Mouse (Mus musculus): ENCODE data around the gene Il22ra1. TPM values are rescaled to one million over a fixed set of nuclear protein-coding genes. Genes with fewer than 3 reads are reported as not detected.

The Il22ra1 gene
- polyA plus RNA-seq, 1 experiment from 2014 or later, result not detected

DNA sequence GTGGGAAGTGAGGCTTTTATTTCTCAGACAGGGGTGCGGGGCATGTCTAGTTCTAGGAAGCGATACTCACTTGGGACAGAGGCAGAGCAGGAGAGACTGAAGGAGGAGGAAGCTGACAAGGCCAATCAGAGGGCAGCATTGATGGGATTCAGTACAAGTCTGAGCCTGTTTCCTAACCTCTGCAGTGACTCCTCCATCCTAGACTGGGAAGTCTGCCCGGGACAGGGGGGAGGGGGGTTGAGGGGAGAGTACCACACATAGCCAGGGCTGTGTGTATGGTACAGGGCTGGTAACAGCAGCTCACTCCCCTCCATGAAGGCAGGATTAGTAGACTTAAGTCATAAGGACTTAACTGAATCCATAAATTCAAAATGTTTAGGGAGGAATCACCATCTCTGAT lies 52.3 kb downstream of the Il22ra1 start:
- Histone ChIP-seq H3K9ac (no peak overlapping the region), H3K27ac (no peak overlapping the region), H3K4me3 (no peak overlapping the region), H3K36me3 (no peaks in the 10 kb centered on the region), H3K4me2 (no peak overlapping the region), H3K4me1 (replicated peaks) (no peaks in the 10 kb centered on the region), H3K9me3 (no peaks in the 10 kb centered on the region), H3K27me3 (no peaks in the 10 kb centered on the region)
- ATAC-seq (ENCODE audit: low FRiP score), result no peak
- WGBS, result 79% methylated on average over 3 of the region's 3 CpGs

DNA sequence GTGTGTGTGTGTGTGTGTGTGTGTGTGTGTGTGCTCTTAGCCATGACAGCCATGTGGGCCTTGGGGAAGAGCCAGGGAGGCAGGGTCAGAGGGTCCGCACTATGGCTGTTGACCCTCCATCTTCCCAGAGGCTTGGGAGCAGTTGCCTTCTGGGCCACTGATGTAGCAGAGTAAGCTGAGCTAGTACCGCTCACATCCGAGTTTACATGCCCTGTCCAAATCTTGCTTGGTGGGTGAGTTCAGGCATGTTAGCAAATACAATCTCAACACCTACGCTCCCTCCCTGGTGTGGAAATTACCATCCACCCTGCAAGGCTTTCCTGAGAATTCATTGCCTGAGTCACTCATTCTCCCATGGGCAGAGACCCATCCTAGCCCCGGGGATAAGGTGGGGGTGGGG lies 53.3 kb downstream of the Il22ra1 start:
- ATAC-seq (ENCODE audit: low FRiP score), result no peak
- no peak overlapping the region for H3K4me3 ChIP-seq
- H3K4me2 ChIP-seq, result no peak overlapping the region
- H3K9me3 ChIP-seq, result no peaks in the 10 kb centered on the region
- H3K27me3 ChIP-seq, result no peaks in the 10 kb centered on the region
- WGBS, result 87% methylated on average over 5 of the region's 5 CpGs
- H3K9ac ChIP-seq, result no peak overlapping the region
- H3K4me1 ChIP-seq (replicated peaks), result no peaks in the 10 kb centered on the region
- H3K36me3 ChIP-seq, result no peaks in the 10 kb centered on the region
- no peak overlapping the region for H3K27ac ChIP-seq

GRCm38 (mm10) chr4:135786581-135786980 lies 58.6 kb downstream of the Il22ra1 start:
- 86% methylated on average over 5 of the region's 5 CpGs for WGBS
- no peaks in the 10 kb centered on the region for H3K27me3 ChIP-seq

DNA sequence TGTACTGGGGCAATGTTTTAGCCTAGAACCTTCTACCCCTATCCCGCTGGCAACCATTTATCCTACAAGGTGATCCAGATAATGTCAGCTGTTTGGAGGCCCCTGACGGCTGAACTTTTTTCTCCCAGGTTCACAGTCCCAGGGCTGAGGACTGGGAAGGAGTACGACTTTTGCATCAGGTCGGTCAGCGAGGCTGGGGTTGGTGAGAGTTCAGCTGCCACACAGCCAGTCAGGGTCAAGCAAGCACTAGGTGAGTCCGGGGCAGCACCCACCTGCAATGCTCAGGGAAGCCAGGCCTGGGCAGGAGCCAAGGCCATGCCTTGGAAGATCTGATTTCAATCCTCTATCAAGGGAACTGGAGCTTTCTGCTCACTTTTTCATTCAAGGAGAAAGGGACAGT lies 59.3 kb downstream of the Il22ra1 start:
- Histone ChIP-seq H3K4me1 (replicated peaks) (no peaks in the 10 kb centered on the region), H3K9me3 (no peaks in the 10 kb centered on the region), H3K9ac (no peak overlapping the region), H3K4me3 (no peak overlapping the region), H3K36me3 (no peaks in the 10 kb centered on the region), H3K4me2 (no peak overlapping the region), H3K27ac (no peak overlapping the region), H3K27me3 (no peaks in the 10 kb centered on the region)
- WGBS, result 84% methylated on average over 6 of the region's 6 CpGs
- ATAC-seq (ENCODE audit: low FRiP score), result no peak

More at GRCm38 (mm10) chr4:135786581-135786980, 58.6 kb downstream of the Il22ra1 start:
- H3K4me3 ChIP-seq, result no peak overlapping the region
- no peaks in the 10 kb centered on the region for H3K4me1 ChIP-seq (replicated peaks)
- H3K9me3 ChIP-seq, result no peaks in the 10 kb centered on the region
- no peak overlapping the region for H3K27ac ChIP-seq
- no peaks in the 10 kb centered on the region for H3K36me3 ChIP-seq
- H3K9ac ChIP-seq, result no peak overlapping the region
- H3K4me2 ChIP-seq, result no peak overlapping the region
- ATAC-seq (ENCODE audit: low FRiP score), result no peak

- H3K36me3 ChIP-seq, result no peaks in the 10 kb centered on the region
- H3K9me3 ChIP-seq, result no peaks in the 10 kb centered on the region
- no peaks in the 10 kb centered on the region for H3K27me3 ChIP-seq
- H3K9ac ChIP-seq, result no peak overlapping the region
- WGBS, result 70% methylated on average over 2 of the region's 2 CpGs
- no peak overlapping the region for H3K4me3 ChIP-seq
- H3K27ac ChIP-seq, result no peak overlapping the region
- no peaks in the 10 kb centered on the region for H3K4me1 ChIP-seq (replicated peaks)
- ATAC-seq (ENCODE audit: low FRiP score), result no peak
- H3K4me2 ChIP-seq, result no peak overlapping the region
Measured at GRCm38 (mm10) chr4:135789135-135789534, 61.2 kb downstream of the Il22ra1 start.

- H3K4me3 ChIP-seq, result no peak overlapping the region
- no peak for ATAC-seq (ENCODE audit: low FRiP score)
Measured at GRCm38 (mm10) chr4:135792821-135793220, 64.8 kb downstream of the Il22ra1 start.

DNA sequence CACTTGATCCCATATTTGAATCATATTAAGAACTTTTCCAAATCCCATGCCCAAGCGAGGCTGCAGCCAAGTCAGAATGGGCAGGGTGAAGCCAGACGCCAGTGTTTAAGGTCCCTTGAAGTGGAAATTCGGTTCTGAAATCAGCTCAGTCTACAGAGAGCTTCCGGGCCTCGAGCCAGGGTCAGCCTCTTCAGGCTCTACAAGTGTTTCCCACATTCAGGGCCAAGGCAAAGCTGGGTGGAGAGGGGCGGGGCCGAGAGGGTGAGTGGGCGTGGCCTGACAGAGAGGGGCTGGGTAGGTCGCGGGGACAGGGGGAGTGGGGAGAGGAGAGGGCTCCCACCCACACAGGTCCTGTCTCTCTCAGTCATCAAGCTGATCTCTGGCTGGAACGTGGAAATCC lies 70.0 kb downstream of the Il22ra1 start:
- 24% methylated on average over 11 of the region's 11 CpGs for WGBS
- H3K9me3 ChIP-seq, result no peaks in the 10 kb centered on the region
- H3K36me3 ChIP-seq, result no peaks in the 10 kb centered on the region
- H3K9ac ChIP-seq, result no peak overlapping the region
- H3K4me2 ChIP-seq, result no peak overlapping the region
- no peak for ATAC-seq (ENCODE audit: low FRiP score)
- H3K4me3 ChIP-seq, result no peak overlapping the region
- 0 out of 2 replicates have a peak, but pooled peaks cover 6% of the 10 kb centered on the region for H3K4me1 ChIP-seq (replicated peaks)
- H3K27me3 ChIP-seq, result 0 out of 2 replicates have a peak, but pooled peaks cover 5% of the 10 kb centered on the region
- no peak overlapping the region for H3K27ac ChIP-seq

More at GRCm38 (mm10) chr4:135792821-135793220, 64.8 kb downstream of the Il22ra1 start:
- no peak overlapping the region for H3K4me2 ChIP-seq
- 92% methylated on average over 5 of the region's 5 CpGs for WGBS
- H3K27me3 ChIP-seq, result 0 out of 2 replicates have a peak, but pooled peaks cover 5% of the 10 kb centered on the region
- no peaks in the 10 kb centered on the region for H3K36me3 ChIP-seq
- H3K27ac ChIP-seq, result no peak overlapping the region
- no peaks in the 10 kb centered on the region for H3K9me3 ChIP-seq
- no peak overlapping the region for H3K9ac ChIP-seq
- H3K4me1 ChIP-seq (replicated peaks), result 0 out of 2 replicates have a peak, but pooled peaks cover under 1% of the 10 kb centered on the region

- no peak overlapping the region for H3K4me3 ChIP-seq
- no peak overlapping the region for H3K4me2 ChIP-seq
- 0 out of 2 replicates have a peak, but pooled peaks cover 6% of the 10 kb centered on the region for H3K4me1 ChIP-seq (replicated peaks)
- no peaks in the 10 kb centered on the region for H3K9me3 ChIP-seq
- no peak overlapping the region for H3K9ac ChIP-seq
- 20% methylated on average over 8 of the region's 8 CpGs for WGBS
- no peaks in the 10 kb centered on the region for H3K36me3 ChIP-seq
- no peak overlapping the region for H3K27ac ChIP-seq
- no peak for ATAC-seq (ENCODE audit: low FRiP score)
- H3K27me3 ChIP-seq, result 0 out of 2 replicates have a peak, but pooled peaks cover 5% of the 10 kb centered on the region
Measured at GRCm38 (mm10) chr4:135801543-135801942, 73.6 kb downstream of the Il22ra1 start.

Other genes with a start within 250 kb of the Il22ra1 start
- 0.23 and 0.44 TPM in 2 replicates for gene Stpg1, start 233.4 kb upstream of the Il22ra1 start, polyA plus RNA-seq (2015; fragmentation: Nextera tagmentation; extraction: Ambion mirVana)
- gene Nipal3, start 233.1 kb upstream of the Il22ra1 start, polyA plus RNA-seq (2015; fragmentation: Nextera tagmentation; extraction: Ambion mirVana), result 6.5 and 7.8 TPM in 2 replicates
- gene Grhl3, start 154.5 kb upstream of the Il22ra1 start, polyA plus RNA-seq (2015; fragmentation: Nextera tagmentation; extraction: Ambion mirVana), result 0.90 and 0.93 TPM in 2 replicates
- gene Ifnlr1, start 41.9 kb upstream of the Il22ra1 start, polyA plus RNA-seq (2015; fragmentation: Nextera tagmentation; extraction: Ambion mirVana), result 0.14 and 0.42 TPM in 2 replicates
- 0.12 and 0.13 TPM in 2 replicates for gene Myom3, start 31.5 kb downstream of the Il22ra1 start, polyA plus RNA-seq (2015; fragmentation: Nextera tagmentation; extraction: Ambion mirVana)
- gene Srsf10, start 127.6 kb downstream of the Il22ra1 start, polyA plus RNA-seq (2015; fragmentation: Nextera tagmentation; extraction: Ambion mirVana), result 228 and 241 TPM in 2 replicates
- 109 and 112 TPM in 2 replicates for gene Pnrc2, start 145.7 kb downstream of the Il22ra1 start, polyA plus RNA-seq (2015; fragmentation: Nextera tagmentation; extraction: Ambion mirVana)
- gene Cnr2, start 167.2 kb downstream of the Il22ra1 start, polyA plus RNA-seq (2015; fragmentation: Nextera tagmentation; extraction: Ambion mirVana), result 0.13 and 0.17 TPM in 2 replicates
- 55.8 and 60.9 TPM in 2 replicates for gene Fuca1, start 192.6 kb downstream of the Il22ra1 start, polyA plus RNA-seq (2015; fragmentation: Nextera tagmentation; extraction: Ambion mirVana)
- gene Hmgcl, start 218.3 kb downstream of the Il22ra1 start, polyA plus RNA-seq (2015; fragmentation: Nextera tagmentation; extraction: Ambion mirVana), result 52.9 and 56.5 TPM in 2 replicates
- 39.5 and 41.2 TPM in 2 replicates for gene Gale, start 235.6 kb downstream of the Il22ra1 start, polyA plus RNA-seq (2015; fragmentation: Nextera tagmentation; extraction: Ambion mirVana)
- 209 and 211 TPM in 2 replicates for gene Lypla2, start 244.5 kb downstream of the Il22ra1 start, polyA plus RNA-seq (2015; fragmentation: Nextera tagmentation; extraction: Ambion mirVana)